Mouse (Mus musculus): ENCODE measurements at regions not wholly inside any gene's neighbourhood (a gene's known extent, or its start where the extent isn't known, plus 50 kb on each side); places are given as distances from the start of the nearest gene placed in this dataset.

GRCm38 (mm10) chr3:149105181-149105580, 114.8 kb upstream of the Adgrl2 start:
- no peak for ATAC-seq (replicated peaks; ENCODE audit: low read depth, poor library complexity, severe bottlenecking)

- ATAC-seq (replicated peaks; ENCODE audit: low read depth, poor library complexity, severe bottlenecking), result 0 out of 2 replicates have a peak, but pooled peaks have one; percentile 29
These were observed 113.7 kb upstream of the Adgrl2 start for GRCm38 (mm10) chr3:149104080-149104479.

- ATAC-seq (replicated peaks; ENCODE audit: low read depth, poor library complexity, severe bottlenecking), result no peak
These were observed 113.1 kb upstream of the Adgrl2 start for GRCm38 (mm10) chr3:149103469-149103868.

GRCm38 (mm10) chr3:149102846-149103245, 112.5 kb upstream of the Adgrl2 start:
- no peak for ATAC-seq (replicated peaks; ENCODE audit: low read depth, poor library complexity, severe bottlenecking)

- ATAC-seq (replicated peaks; ENCODE audit: low read depth, poor library complexity, severe bottlenecking), result no peak
These were observed 111.4 kb upstream of the Adgrl2 start for GRCm38 (mm10) chr3:149101785-149102184.

GRCm38 (mm10) chr3:149098764-149099163, 108.4 kb upstream of the Adgrl2 start:
- ATAC-seq (replicated peaks; ENCODE audit: low read depth, poor library complexity, severe bottlenecking), result peak; percentile 77

GRCm38 (mm10) chr3:149097026-149097425, 106.7 kb upstream of the Adgrl2 start:
- ATAC-seq (replicated peaks; ENCODE audit: low read depth, poor library complexity, severe bottlenecking), result no peak

- no peak for ATAC-seq (replicated peaks; ENCODE audit: low read depth, poor library complexity, severe bottlenecking)
These were observed 102.3 kb upstream of the Adgrl2 start for GRCm38 (mm10) chr3:149092649-149093048.

- ATAC-seq (replicated peaks; ENCODE audit: low read depth, poor library complexity, severe bottlenecking), result no peak
These were observed 99.7 kb upstream of the Adgrl2 start for GRCm38 (mm10) chr3:149090103-149090502.

GRCm38 (mm10) chr3:149088621-149089128, 98.3 kb upstream of the Adgrl2 start:
- ATAC-seq (replicated peaks; ENCODE audit: low read depth, poor library complexity, severe bottlenecking), result peak; percentile 86

- no peak for ATAC-seq (replicated peaks; ENCODE audit: low read depth, poor library complexity, severe bottlenecking)
These were observed 97.1 kb upstream of the Adgrl2 start for GRCm38 (mm10) chr3:149087488-149087887.

GRCm38 (mm10) chr3:149086704-149087103, 96.3 kb upstream of the Adgrl2 start:
- no peak for ATAC-seq (replicated peaks; ENCODE audit: low read depth, poor library complexity, severe bottlenecking)

- peak; percentile 55 for ATAC-seq (replicated peaks; ENCODE audit: low read depth, poor library complexity, severe bottlenecking)
These were observed 95.7 kb upstream of the Adgrl2 start for GRCm38 (mm10) chr3:149086086-149086485.

GRCm38 (mm10) chr3:149084861-149085598, 94.7 kb upstream of the Adgrl2 start:
- ATAC-seq (replicated peaks; ENCODE audit: low read depth, poor library complexity, severe bottlenecking), result no peak

GRCm38 (mm10) chr3:149083391-149083790, 93.0 kb upstream of the Adgrl2 start:
- ATAC-seq (replicated peaks; ENCODE audit: low read depth, poor library complexity, severe bottlenecking), result peak; percentile 37

GRCm38 (mm10) chr3:149078881-149079280, 88.5 kb upstream of the Adgrl2 start:
- no peak for ATAC-seq (replicated peaks; ENCODE audit: low read depth, poor library complexity, severe bottlenecking)

- ATAC-seq (replicated peaks; ENCODE audit: low read depth, poor library complexity, severe bottlenecking), result no peak
These were observed 86.7 kb upstream of the Adgrl2 start for GRCm38 (mm10) chr3:149076928-149077551.

GRCm38 (mm10) chr3:149075488-149075851, 85.1 kb upstream of the Adgrl2 start:
- no peak for ATAC-seq (replicated peaks; ENCODE audit: low read depth, poor library complexity, severe bottlenecking)

GRCm38 (mm10) chr3:149074658-149075487, 84.5 kb upstream of the Adgrl2 start:
- no peak for ATAC-seq (replicated peaks; ENCODE audit: low read depth, poor library complexity, severe bottlenecking)

- ATAC-seq (replicated peaks; ENCODE audit: low read depth, poor library complexity, severe bottlenecking), result no peak
These were observed 79.8 kb upstream of the Adgrl2 start for GRCm38 (mm10) chr3:149070201-149070600.

- ATAC-seq (replicated peaks; ENCODE audit: low read depth, poor library complexity, severe bottlenecking), result no peak
These were observed 79.1 kb upstream of the Adgrl2 start for GRCm38 (mm10) chr3:149069436-149069835.

Data from common myeloid progenitor, adult 5-6 weeks (primary cell).